Mouse (Mus musculus): ENCODE measurements around the gene Mrrf.

GRCm38 (mm10) chr2:36230366-36230765 lies 94.2 kb downstream of the Mrrf start, which contains the start of gene Ptgs1:
- TF ChIP-seq CTCF (IDR thresholded peaks at IDR 0.05; ENCODE audit: low read depth) (peak; percentile 30; the same call in 1 of the 2 replicates), EP300 (IDR thresholded peaks at IDR 0.05; ENCODE audit: low read depth) (no peak)

Measured in liver, postnatal 0 days (tissue).